In the genomic region with DNA sequence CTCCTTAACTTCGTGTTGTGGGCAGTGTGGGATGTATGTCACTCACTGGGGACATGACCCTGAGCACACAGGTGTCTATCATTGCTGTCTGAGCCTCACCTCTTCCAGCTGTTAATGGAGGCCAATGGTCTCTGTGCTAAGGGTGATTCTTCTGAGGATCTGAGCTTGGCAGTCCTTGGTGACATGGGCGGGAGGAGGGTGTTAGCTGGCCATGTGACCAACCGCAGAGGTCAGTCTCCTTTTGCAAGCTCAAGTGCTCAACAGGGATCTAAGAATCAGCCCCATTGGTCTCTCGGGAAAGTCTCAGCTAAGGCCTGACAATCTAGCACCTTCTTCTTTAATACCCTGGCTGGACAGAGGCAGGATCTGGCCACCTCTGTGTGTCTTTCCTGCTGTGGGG, we compare ENCODE assay signal across 23 mouse cellular contexts. TPM values are rescaled to one million over a fixed set of nuclear protein-coding genes. Genes with fewer than 3 reads are reported as not detected.
DNase-seq lines count a peak whose midpoint lies in the region; ATAC-seq and TF ChIP-seq lines count a peak whose summit lies in the region.
"Had no signal": no experiment of that assay in that cellular context is flagged by ENCODE, and none has a peak within 500 bp of the region (broad histone marks: within the 10 kb centered on the region; RNA-seq: fewer than 3 reads in every experiment).

No protein-coding gene starts in this region.

- H3K4me2 ChIP-seq in hindbrain, embryonic 13.5 days: no peak overlapping the region
- H3K4me2 ChIP-seq: embryonic facial prominence, embryonic 12.5 days; forebrain, embryonic 13.5 days; liver, embryonic 15.5 days; midbrain, embryonic 13.5 days; neural tube, embryonic 13.5 days had no signal

- no peak for ATAC-seq in hindbrain, embryonic 13.5 days (ENCODE audit: low FRiP score)
- ATAC-seq: forebrain, embryonic 13.5 days; hindbrain, postnatal 0 days; midbrain, embryonic 13.5 days had no signal

- H3K27ac ChIP-seq in hindbrain, embryonic 10.5 days: peak overlapping the region; percentile 9
- H3K27ac ChIP-seq in hindbrain, embryonic 13.5 days: no peak overlapping the region
- H3K27ac ChIP-seq in thymus, adult 2 months (ENCODE audit: control insufficient read depth, insufficient read depth, low read length): peak overlapping the region; percentile 10; the same call in 1 of the 2 replicates
- peak overlapping the region; percentile 41; the same call in 1 of the 2 replicates for H3K27ac ChIP-seq in brown adipose tissue, adult 24 weeks (replicated peaks; ENCODE audit: low read depth, low read length)
- H3K27ac ChIP-seq: embryonic facial prominence, embryonic 12.5 days; forebrain, embryonic 13.5 days; heart, adult 2 months; hindbrain, postnatal 0 days; kidney, postnatal 0 days; liver, embryonic 15.5 days; midbrain, embryonic 13.5 days; neural tube, embryonic 13.5 days had no signal

- no peak for DNase-seq in hindbrain, embryonic 10.5 days (ENCODE audit: low spot score)
- no peak for DNase-seq in thymus, adult 2 months
- no peak for DNase-seq in thymus, postnatal 10 days (ENCODE audit: low spot score in 2 of 2)
- no peak for DNase-seq in urinary bladder, postnatal 10 days (ENCODE audit: low spot score)
- no peak for DNase-seq in thymus, postnatal 4 days
- DNase-seq: cerebellum, adult 2 months; gastrocnemius, postnatal 14 days; heart, postnatal 4 days; kidney, adult 11 months; layer of hippocampus, postnatal 36 days; spleen, adult 18-20 months had no signal

- no peaks in the 10 kb centered on the region; the same call in 1 of the 2 replicates for H3K27me3 ChIP-seq in hindbrain, embryonic 10.5 days (ENCODE audit: insufficient read depth, poor library complexity, severe bottlenecking)
- H3K27me3 ChIP-seq in hindbrain, embryonic 13.5 days: peaks cover 2% of the 10 kb centered on the region; the same call in 1 of the 2 replicates
- H3K27me3 ChIP-seq in thymus, adult 2 months (ENCODE audit: control insufficient read depth, insufficient read depth, low read length): no peaks in the 10 kb centered on the region
- H3K27me3 ChIP-seq: embryonic facial prominence, embryonic 12.5 days; forebrain, embryonic 13.5 days; liver, embryonic 15.5 days; midbrain, embryonic 13.5 days; neural tube, embryonic 13.5 days had no signal

- no peak overlapping the region for H3K9ac ChIP-seq in hindbrain, embryonic 13.5 days
- H3K9ac ChIP-seq: embryonic facial prominence, embryonic 12.5 days; forebrain, embryonic 13.5 days; liver, embryonic 15.5 days; midbrain, embryonic 13.5 days; neural tube, embryonic 13.5 days had no signal

- no peak overlapping the region for H3K4me3 ChIP-seq in hindbrain, embryonic 10.5 days
- H3K4me3 ChIP-seq in hindbrain, embryonic 13.5 days: no peak overlapping the region
- no peak overlapping the region for H3K4me3 ChIP-seq in thymus, adult 2 months (ENCODE audit: control insufficient read depth, insufficient read depth, low read length)
- no peak overlapping the region for H3K4me3 ChIP-seq in brown adipose tissue, adult 24 weeks (ENCODE audit: insufficient read depth, low read depth, low read length)
- H3K4me3 ChIP-seq: embryonic facial prominence, embryonic 12.5 days; erythroblast, embryonic 14.5 days; forebrain, embryonic 13.5 days; heart, adult 2 months; liver, embryonic 15.5 days; midbrain, embryonic 13.5 days; neural tube, embryonic 13.5 days had no signal

- no peaks in the 10 kb centered on the region for H3K36me3 ChIP-seq in hindbrain, embryonic 10.5 days
- no peaks in the 10 kb centered on the region for H3K36me3 ChIP-seq in hindbrain, embryonic 13.5 days
- H3K36me3 ChIP-seq in thymus, adult 2 months (ENCODE audit: control insufficient read depth, insufficient read depth, low read length): peaks cover 5% of the 10 kb centered on the region; the same call in 1 of the 2 replicates
- H3K36me3 ChIP-seq: embryonic facial prominence, embryonic 12.5 days; liver, embryonic 15.5 days; midbrain, embryonic 13.5 days; neural tube, embryonic 13.5 days had no signal

- no peaks in the 10 kb centered on the region for H3K9me3 ChIP-seq in hindbrain, embryonic 10.5 days
- no peaks in the 10 kb centered on the region for H3K9me3 ChIP-seq in hindbrain, embryonic 13.5 days
- H3K9me3 ChIP-seq: embryonic facial prominence, embryonic 12.5 days; forebrain, embryonic 13.5 days; liver, embryonic 15.5 days; midbrain, embryonic 13.5 days; neural tube, embryonic 13.5 days had no signal

- H3K4me1 ChIP-seq in hindbrain, embryonic 10.5 days (replicated peaks): peaks cover 78% of the 10 kb centered on the region
- H3K4me1 ChIP-seq in hindbrain, embryonic 13.5 days (replicated peaks): peaks cover 31% of the 10 kb centered on the region
- peaks cover 66% of the 10 kb centered on the region for H3K4me1 ChIP-seq in thymus, adult 2 months (replicated peaks; ENCODE audit: control insufficient read depth, insufficient read depth, low read length)
- 0 out of 2 replicates have a peak, but pooled peaks cover 3% of the 10 kb centered on the region for H3K4me1 ChIP-seq in brown adipose tissue, adult 24 weeks (ENCODE audit: control insufficient read depth, insufficient read depth, insufficient read length, low read length)

- TF ChIP-seq POLR2A in thymus, adult 2 months (IDR thresholded peaks at IDR 0.05; ENCODE audit: control insufficient read depth, extremely low read depth, insufficient read depth, low read length, poor library complexity): no peak

- no peak for TF ChIP-seq CTCF in thymus, adult 2 months (IDR thresholded peaks at IDR 0.05; ENCODE audit: borderline replicate concordance, control insufficient read depth, extremely low read depth, insufficient read depth, low read length, poor library complexity)

- 78% methylated on average over 4 of the region's 4 CpGs for WGBS in hindbrain, embryonic 10.5 days
- WGBS in hindbrain, embryonic 13.5 days: 83% methylated on average over 4 of the region's 4 CpGs
- 76% methylated on average over 4 of the region's 4 CpGs for WGBS in thymus, adult 2 months

RNA-seq across cellular contexts. Expression of a gene that starts 4.6 kb away (rescaled TPM):
- polyA plus RNA-seq in hindbrain, embryonic 10.5 days (2016; fragmentation: Nextera tagmentation; extraction: Ambion mirVana): 21.3 and 25.9 TPM in 2 replicates
- polyA plus RNA-seq in hindbrain, embryonic 13.5 days (2015; fragmentation: Nextera tagmentation; extraction: Ambion mirVana): 29.4 and 31.4 TPM in 2 replicates
- 1,867 and 1,969 TPM in 2 replicates for polyA plus RNA-seq in thymus, adult 2 months (2012; rRNA removed)
- polyA plus RNA-seq in brown adipose tissue, adult 24 weeks (2012; ENCODE audit: insufficient read depth, insufficient read length, missing spikeins): 14.0 and 16.4 TPM in 2 replicates

RNA-seq across cellular contexts. Expression of a gene that starts 26.6 kb away (rescaled TPM):
- polyA plus RNA-seq in hindbrain, embryonic 10.5 days (2016; fragmentation: Nextera tagmentation; extraction: Ambion mirVana): 0.17 TPM in 1 of 2 replicates, not detected in the other
- polyA plus RNA-seq in hindbrain, embryonic 13.5 days (2015; fragmentation: Nextera tagmentation; extraction: Ambion mirVana): 0.71 and 1.9 TPM in 2 replicates
- 2.1 and 2.2 TPM in 2 replicates for polyA plus RNA-seq in thymus, adult 2 months (2012; rRNA removed)
- not detected in 2 replicates for polyA plus RNA-seq in brown adipose tissue, adult 24 weeks (2012; ENCODE audit: insufficient read depth, insufficient read length, missing spikeins)
- polyA plus RNA-seq: erythroblast, embryonic 14.5 days; forebrain, embryonic 13.5 days; heart, embryonic 14.5 days; midbrain, embryonic 13.5 days had no signal

Comparison
In these comparisons a context has a peak if more than half of its experiments do, and no peak if none do; other contexts are left out.
1. RNA of a gene that starts 4.6 kb away (polyA plus RNA-seq): 1,867 to 1,969 TPM in thymus, adult 2 months; 29.4 to 31.4 TPM in hindbrain, embryonic 13.5 days, 21.3 to 25.9 TPM in hindbrain, embryonic 10.5 days and 14.0 to 16.4 TPM in brown adipose tissue, adult 24 weeks; every median in the first group is over 10 times any median in the second.